Mouse (Mus musculus) heart, postnatal 14 days (tissue): ENCODE measurements around the gene Olfr1249. TPM values are rescaled to one million over a fixed set of nuclear protein-coding genes. Genes with fewer than 3 reads are reported as not detected.
"Not testable (repeated sequence)": the region's sequence is repeated elsewhere in the genome, so short reads cannot be mapped to it uniquely, and the experiment has no call there.

Source experiments
- DNase-seq, 2 experiments: peaks; one replicate each; pipeline ENCODE4 v3.0.0; 2021 to 2022
- intact Hi-C: fragments of 180-260 bp; cut with DNase I; formaldehyde crosslinking; loops from one replicate; pipeline ENCODE4 v1.15.1; 2025
- long read RNA-seq, 2 experiments: library from polyadenylated mRNA; stranded (forward); transcript quantifications; one replicate each; pipeline ENCODE4 v2.0.0; 2021
- total RNA-seq, 2 experiments: library from RNA; stranded (reverse); gene quantifications; 2 replicates each; pipeline ENCODE4 v1.2.3; 2021

The Olfr1249 gene
- not detected for total RNA-seq
- long read RNA-seq, experiment 1 = 0 reads
- long read RNA-seq, experiment 2 = 0 reads

GRCm38 (mm10) chr2:89634883-89635282 lies at the start of gene Olfr1249:
Gene Olfr1249, minus strand, starts transcription at chr2:89634983.
- intact Hi-C loops = no loop called here
- DNase-seq = no peak

GRCm38 (mm10) chr2:89671836-89672235 lies 37.1 kb upstream of the Olfr1249 start, which contains the start of gene Olfr1251:
Gene Olfr1251, minus strand, starts transcription at chr2:89671936.
- intact Hi-C loops = no loop called here
- DNase-seq = no peak

GRCm38 (mm10) chr2:89661367-89661766 lies 26.6 kb upstream of the Olfr1249 start, which contains the start of gene Olfr1250:
Gene Olfr1250, minus strand, starts transcription at chr2:89661467.
- intact Hi-C loops = no loop called here

GRCm38 (mm10) chr2:89618145-89618544 lies 16.6 kb downstream of the Olfr1249 start, which contains the start of gene Olfr1248:
Gene Olfr1248, minus strand, starts transcription at chr2:89618245.
- intact Hi-C loops, DNase-seq: not testable (repeated sequence)

More at GRCm38 (mm10) chr2:89661367-89661766, 26.6 kb upstream of the Olfr1249 start, which contains the start of gene Olfr1250:
- DNase-seq = no peak

- DNase-seq = no peak
- intact Hi-C loops = no loop called here
These were observed 20.8 kb downstream of the Olfr1249 start, which contains the start of gene Olfr1247 for GRCm38 (mm10) chr2:89614030-89614429. Gene Olfr1247, minus strand, starts transcription at chr2:89614130.

GRCm38 (mm10) chr2:89593057-89593456 lies 41.7 kb downstream of the Olfr1249 start, which contains the start of gene Olfr1246:
Gene Olfr1246, minus strand, starts transcription at chr2:89593157.
- intact Hi-C loops = no loop called here
- no peak for DNase-seq

Other genes starting within 250 kb of the Olfr1249 start
- gene Olfr1238, start 225.3 kb downstream of the Olfr1249 start, total RNA-seq = not detected
- gene Olfr1239, start 214.6 kb downstream of the Olfr1249 start, total RNA-seq = not detected
- not detected for gene Olfr1240, start 192.0 kb downstream of the Olfr1249 start, total RNA-seq
- gene Olfr1241, start 147.9 kb downstream of the Olfr1249 start, total RNA-seq = not detected
- not detected for gene Olfr1242, start 136.6 kb downstream of the Olfr1249 start, total RNA-seq
- gene Olfr1243, start 103.5 kb downstream of the Olfr1249 start, total RNA-seq = not detected
- gene Olfr1245, start 56.5 kb downstream of the Olfr1249 start, total RNA-seq = not detected
- not detected for gene Olfr1246, start 41.8 kb downstream of the Olfr1249 start, total RNA-seq
- gene Olfr1247, start 20.9 kb downstream of the Olfr1249 start, total RNA-seq = not detected
- gene Olfr1248, start 16.7 kb downstream of the Olfr1249 start, total RNA-seq = not detected
- gene Olfr1250, start 26.5 kb upstream of the Olfr1249 start, total RNA-seq = not detected
- not detected for gene Olfr1251, start 37.0 kb upstream of the Olfr1249 start, total RNA-seq
- not detected for gene Olfr1252, start 90.0 kb upstream of the Olfr1249 start, total RNA-seq
- not detected for gene Olfr1253, start 122.1 kb upstream of the Olfr1249 start, total RNA-seq
- gene Olfr1254, start 158.6 kb upstream of the Olfr1249 start, total RNA-seq = not detected
- gene Olfr1255, start 177.1 kb upstream of the Olfr1249 start, total RNA-seq = not detected
- not detected for gene Olfr1256, start 206.6 kb upstream of the Olfr1249 start, total RNA-seq
- gene Olfr48, start 213.2 kb upstream of the Olfr1249 start, total RNA-seq = not detected
- gene Olfr1257, start 243.5 kb upstream of the Olfr1249 start, total RNA-seq = not detected